Mouse (Mus musculus): ENCODE data around the gene Hhat. TPM values are rescaled to one million over a fixed set of nuclear protein-coding genes. Genes with fewer than 3 reads are reported as not detected.
A peak's percentile ranks its signal among the peaks of the same experiment; 100 is the strongest.

The Hhat gene
- total RNA-seq, 1 experiment: 2.8 TPM

DNA sequence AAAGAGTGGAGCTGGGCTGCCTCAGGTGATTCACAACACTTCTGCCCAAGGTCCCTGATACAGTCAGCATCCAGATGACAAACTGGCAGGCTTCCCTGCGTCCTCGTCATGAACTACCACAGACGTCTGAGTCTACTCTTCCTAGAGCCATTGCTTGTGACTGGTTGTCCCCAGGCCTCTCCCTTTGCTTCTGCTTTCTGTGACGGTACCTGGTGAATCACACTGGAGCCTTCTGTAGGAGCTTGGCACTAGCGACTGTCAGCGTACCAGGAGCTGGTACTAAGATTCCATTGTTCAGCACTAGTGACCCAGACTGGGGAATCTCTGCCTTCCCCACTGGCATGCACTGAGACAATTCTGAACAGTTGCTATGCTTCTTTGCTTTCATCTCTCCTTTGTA, 297.9 kb downstream of the Hhat start:
- H3K9me3 ChIP-seq (ENCODE audit: control insufficient read depth, insufficient read depth, low read depth, low read length): no peaks in the 10 kb centered on the region
- no peaks in the 10 kb centered on the region; a peak in 1 of 4 replicates for H3K4me1 ChIP-seq (ENCODE audit: control insufficient read depth in 2 of 2, insufficient read depth in 2 of 2, low read length in 2 of 2, poor library complexity in 1 of 2)
- no peaks in the 10 kb centered on the region for H3K36me3 ChIP-seq (ENCODE audit: control insufficient read depth, insufficient read depth, low read length, poor library complexity, severe bottlenecking)
- H3K27ac ChIP-seq (ENCODE audit: insufficient read depth, low read depth, low read length, poor library complexity, severe bottlenecking): no peak overlapping the region
- no peak overlapping the region for H3K9ac ChIP-seq (ENCODE audit: insufficient read depth, low read depth, low read length, poor library complexity, severe bottlenecking)
- H3K4me3 ChIP-seq (ENCODE audit: insufficient read depth in 1 of 2, low read depth in 1 of 2, low read length in 2 of 2, poor library complexity in 1 of 2, severe bottlenecking in 1 of 2): no peak overlapping the region
- no peak for DNase-seq (ENCODE audit: low read depth, low spot score)
- TF ChIP-seq CHD2 (IDR thresholded peaks at IDR 0.05; ENCODE audit: low read depth, low read length) (no peak), HCFC1 (IDR thresholded peaks at IDR 0.05; ENCODE audit: borderline replicate concordance, insufficient read depth, low read length) (no peak), MAFK (IDR thresholded peaks at IDR 0.05; ENCODE audit: insufficient read depth, low read depth, low read length) (no peak), ZC3H11A (IDR thresholded peaks at IDR 0.05; ENCODE audit: borderline replicate concordance, low read depth, low read length) (no peak), ZNF384 (IDR thresholded peaks at IDR 0.05; ENCODE audit: low read depth, low read length) (no peak)
- in situ Hi-C loops (cut with MboI; ENCODE audit: low sequenced_read_pairs in 2 of 2, unreplicated experiment in 2 of 2): no loop called here

DNA sequence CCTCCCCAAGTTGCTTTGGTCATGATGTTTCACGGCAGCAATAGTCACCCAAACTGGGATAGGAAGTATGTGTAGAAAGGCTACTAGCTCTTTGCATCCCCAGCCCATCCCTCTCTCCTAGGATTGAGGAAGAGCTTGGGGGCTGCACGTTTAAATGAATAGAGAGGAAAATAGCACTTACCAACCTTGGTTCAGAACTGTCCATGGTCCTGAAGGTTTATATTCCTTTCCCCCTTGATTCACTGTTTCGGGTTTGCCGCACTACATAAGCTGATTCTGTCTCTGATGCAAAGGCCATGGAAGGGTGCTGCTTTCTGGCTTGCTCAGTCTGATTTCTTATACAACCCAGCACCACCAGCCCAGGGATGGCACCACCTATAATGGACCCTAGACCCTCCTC, 298.7 kb downstream of the Hhat start:
- H3K27ac ChIP-seq (ENCODE audit: insufficient read depth, low read depth, low read length, poor library complexity, severe bottlenecking): no peak overlapping the region
- no peak overlapping the region for H3K4me3 ChIP-seq (ENCODE audit: insufficient read depth in 1 of 2, low read depth in 1 of 2, low read length in 2 of 2, poor library complexity in 1 of 2, severe bottlenecking in 1 of 2)
- H3K9me3 ChIP-seq (ENCODE audit: control insufficient read depth, insufficient read depth, low read depth, low read length): no peaks in the 10 kb centered on the region
- H3K36me3 ChIP-seq (ENCODE audit: control insufficient read depth, insufficient read depth, low read length, poor library complexity, severe bottlenecking): no peaks in the 10 kb centered on the region
- peak; percentile 55 for DNase-seq (ENCODE audit: low read depth, low spot score)
- TF ChIP-seq MAFK (IDR thresholded peaks at IDR 0.05; ENCODE audit: insufficient read depth, low read depth, low read length): no peak
- TF ChIP-seq ZC3H11A (IDR thresholded peaks at IDR 0.05; ENCODE audit: borderline replicate concordance, low read depth, low read length): no peak
- TF ChIP-seq CHD2 (IDR thresholded peaks at IDR 0.05; ENCODE audit: low read depth, low read length): no peak
- TF ChIP-seq ZNF384 (IDR thresholded peaks at IDR 0.05; ENCODE audit: low read depth, low read length): no peak
- TF ChIP-seq HCFC1 (IDR thresholded peaks at IDR 0.05; ENCODE audit: borderline replicate concordance, insufficient read depth, low read length): no peak
- H3K9ac ChIP-seq (ENCODE audit: insufficient read depth, low read depth, low read length, poor library complexity, severe bottlenecking): no peak overlapping the region
- in situ Hi-C loops (cut with MboI; ENCODE audit: low sequenced_read_pairs in 2 of 2, unreplicated experiment in 2 of 2): no loop called here
- H3K4me1 ChIP-seq (ENCODE audit: control insufficient read depth in 2 of 2, insufficient read depth in 2 of 2, low read length in 2 of 2, poor library complexity in 1 of 2): no peaks in the 10 kb centered on the region; a peak in 1 of 4 replicates

DNA sequence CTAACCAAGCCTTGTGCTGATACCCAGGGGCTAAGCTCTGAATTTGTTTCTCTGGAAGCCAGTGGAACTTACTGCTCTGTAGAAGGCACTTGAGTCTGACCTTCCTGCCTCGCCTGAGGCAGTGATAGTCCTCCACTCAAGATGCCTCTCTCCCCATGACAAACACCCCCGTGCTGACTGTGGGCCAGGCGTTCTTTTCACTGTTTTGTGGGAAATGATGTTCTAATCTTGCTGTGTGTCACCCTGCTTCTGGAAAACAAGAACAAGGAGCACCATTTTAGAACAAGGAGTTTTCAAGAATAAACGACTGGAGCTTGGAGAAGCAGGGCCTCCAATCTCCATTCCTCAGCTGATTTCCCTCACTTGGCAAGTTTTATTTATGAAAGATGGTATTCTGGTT, 307.3 kb downstream of the Hhat start:
- H3K4me1 ChIP-seq (ENCODE audit: control insufficient read depth in 2 of 2, insufficient read depth in 2 of 2, low read length in 2 of 2, poor library complexity in 1 of 2): no peaks in the 10 kb centered on the region
- H3K9ac ChIP-seq (ENCODE audit: insufficient read depth, low read depth, low read length, poor library complexity, severe bottlenecking): no peak overlapping the region
- H3K36me3 ChIP-seq (ENCODE audit: control insufficient read depth, insufficient read depth, low read length, poor library complexity, severe bottlenecking): no peaks in the 10 kb centered on the region
- no peaks in the 10 kb centered on the region for H3K9me3 ChIP-seq (ENCODE audit: control insufficient read depth, insufficient read depth, low read depth, low read length)
- no peak overlapping the region for H3K27ac ChIP-seq (ENCODE audit: insufficient read depth, low read depth, low read length, poor library complexity, severe bottlenecking)
- DNase-seq (ENCODE audit: low read depth, low spot score): no peak
- no peak overlapping the region for H3K4me3 ChIP-seq (ENCODE audit: insufficient read depth in 1 of 2, low read depth in 1 of 2, low read length in 2 of 2, poor library complexity in 1 of 2, severe bottlenecking in 1 of 2)
- TF ChIP-seq HCFC1 (IDR thresholded peaks at IDR 0.05; ENCODE audit: borderline replicate concordance, insufficient read depth, low read length) (no peak), CHD2 (IDR thresholded peaks at IDR 0.05; ENCODE audit: low read depth, low read length) (no peak), ZNF384 (IDR thresholded peaks at IDR 0.05; ENCODE audit: low read depth, low read length) (no peak), MAFK (IDR thresholded peaks at IDR 0.05; ENCODE audit: insufficient read depth, low read depth, low read length) (no peak), ZC3H11A (IDR thresholded peaks at IDR 0.05; ENCODE audit: borderline replicate concordance, low read depth, low read length) (no peak)
- in situ Hi-C loops (cut with MboI; ENCODE audit: low sequenced_read_pairs in 2 of 2, unreplicated experiment in 2 of 2): no loop called here

DNA sequence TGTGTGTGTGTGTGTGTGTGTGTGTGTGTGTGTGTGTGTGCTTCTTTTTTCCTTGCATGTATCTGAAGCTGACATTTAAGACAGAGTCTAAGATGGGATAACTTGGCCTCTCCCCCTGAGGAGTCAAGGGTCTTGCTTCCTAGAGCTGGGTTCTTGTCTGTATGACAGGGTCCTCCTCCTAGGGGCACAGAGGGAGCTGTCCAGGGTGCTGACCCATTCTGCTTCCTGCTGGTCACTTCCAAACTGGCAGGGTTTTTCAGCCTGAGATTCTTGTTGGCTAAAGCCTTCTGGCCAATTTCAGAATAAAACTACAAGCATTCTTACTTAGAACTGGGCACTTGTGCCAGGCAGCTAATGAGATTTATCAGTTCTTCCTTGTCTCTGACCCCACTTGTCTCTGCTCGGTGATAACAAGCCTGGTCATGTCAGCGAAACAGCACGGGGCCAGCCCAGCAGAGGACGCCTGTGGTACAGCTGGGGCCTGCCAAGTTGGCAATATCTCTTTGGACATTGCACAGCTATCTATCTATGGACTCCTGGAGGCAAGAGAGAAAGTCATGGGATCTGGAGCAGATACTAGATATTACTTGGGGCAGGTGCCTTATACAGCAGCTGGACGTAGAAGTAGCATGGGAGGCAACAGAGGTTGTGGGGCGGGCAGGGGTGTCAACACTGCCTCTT, 313.4 kb downstream of the Hhat start:
- in situ Hi-C loops (cut with MboI; ENCODE audit: low sequenced_read_pairs in 2 of 2, unreplicated experiment in 2 of 2): no loop called here
- H3K36me3 ChIP-seq (ENCODE audit: control insufficient read depth, insufficient read depth, low read length, poor library complexity, severe bottlenecking): no peaks in the 10 kb centered on the region
- no peak overlapping the region for H3K27ac ChIP-seq (ENCODE audit: insufficient read depth, low read depth, low read length, poor library complexity, severe bottlenecking)
- H3K4me3 ChIP-seq (ENCODE audit: insufficient read depth in 1 of 2, low read depth in 1 of 2, low read length in 2 of 2, poor library complexity in 1 of 2, severe bottlenecking in 1 of 2): no peak overlapping the region
- TF ChIP-seq CHD2 (IDR thresholded peaks at IDR 0.05; ENCODE audit: low read depth, low read length) (no peak), ZC3H11A (IDR thresholded peaks at IDR 0.05; ENCODE audit: borderline replicate concordance, low read depth, low read length) (no peak), HCFC1 (IDR thresholded peaks at IDR 0.05; ENCODE audit: borderline replicate concordance, insufficient read depth, low read length) (no peak), ZNF384 (IDR thresholded peaks at IDR 0.05; ENCODE audit: low read depth, low read length) (no peak), MAFK (IDR thresholded peaks at IDR 0.05; ENCODE audit: insufficient read depth, low read depth, low read length) (no peak)
- peaks cover 7% of the 10 kb centered on the region in 2 experiments; a peak in 3 of 4 replicates for H3K4me1 ChIP-seq (ENCODE audit: control insufficient read depth in 2 of 2, insufficient read depth in 2 of 2, low read length in 2 of 2, poor library complexity in 1 of 2)
- peak; percentile 60 for DNase-seq (ENCODE audit: low read depth, low spot score)
- no peak overlapping the region for H3K9ac ChIP-seq (ENCODE audit: insufficient read depth, low read depth, low read length, poor library complexity, severe bottlenecking)
- no peaks in the 10 kb centered on the region for H3K9me3 ChIP-seq (ENCODE audit: control insufficient read depth, insufficient read depth, low read depth, low read length)
